Mouse (Mus musculus) cerebellum, adult 2 months (tissue): ENCODE results near the gene Bcas3.

Experiments used
- CTCF ChIP-seq: fragments of 200-500 bp; IDR thresholded peaks from 2 replicates; pipeline ENCODE4 v1.5.1; 2011; ENCODE audit warnings: low read depth, mild to moderate bottlenecking, control low read depth, low read length, moderate library complexity, borderline replicate concordance; ENCODE audit not compliant: insufficient read depth
- POLR2A ChIP-seq: fragments of 200-500 bp; IDR thresholded peaks from 2 replicates; pipeline ENCODE4 v1.6.1; 2011; ENCODE audit warnings: low read length, control low read depth, borderline replicate concordance; ENCODE audit not compliant: insufficient read depth

DNA sequence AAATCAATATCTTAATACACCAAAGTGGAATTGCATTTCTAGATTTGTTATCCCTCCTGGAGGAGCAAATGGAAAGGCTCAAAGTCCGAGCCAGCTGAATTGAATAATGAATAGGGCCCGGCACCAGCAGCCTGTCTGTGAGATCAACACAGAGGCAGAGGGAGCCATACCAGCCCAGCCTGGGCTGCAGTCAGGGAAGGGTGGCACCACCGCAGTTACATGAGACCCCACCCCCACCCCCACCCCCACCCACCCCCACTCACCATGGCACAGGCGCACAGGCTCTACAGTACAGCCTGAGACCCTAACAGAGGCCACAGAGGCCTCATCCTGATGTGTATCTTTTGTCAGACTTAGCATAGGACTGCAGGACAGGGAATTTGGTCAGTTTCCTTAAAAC is 461.7 kb downstream of the Bcas3 start:
- TF ChIP-seq CTCF, result no peak
- no peak for TF ChIP-seq POLR2A
